Mouse (Mus musculus) forebrain, embryonic 15.5 days (tissue): ENCODE data around the gene Foxp1. TPM values are rescaled to one million over a fixed set of nuclear protein-coding genes. Genes with fewer than 3 reads are reported as not detected.

Source experiments
- ATAC-seq: fragments of 200-750 bp; cut with Nextera tagmentation; replicated peaks from 2 replicates; pipeline ENCODE4 v1.8.0; 2017; ENCODE audit warnings: mild to moderate bottlenecking, moderate TSS enrichment, moderate library complexity
- H3K27ac ChIP-seq: fragments of 300-500 bp; sonication (generic); replicated peaks from 2 replicates; pipeline ENCODE4 v1.5.1; 2015; ENCODE audit warnings: mild to moderate bottlenecking, inconsistent platforms
- H3K27me3 ChIP-seq: fragments of 300-500 bp; sonication (generic); 2 replicates; pipeline ENCODE4 v1.6.1; 2015; ENCODE audit warnings: inconsistent platforms
- H3K36me3 ChIP-seq: fragments of 300-500 bp; sonication (generic); 2 replicates; pipeline ENCODE4 v1.6.1; 2015; ENCODE audit warnings: mild to moderate bottlenecking, inconsistent platforms
- H3K4me1 ChIP-seq: fragments of 300-500 bp; sonication (generic); 2 replicates; pipeline ENCODE4 v1.6.1; 2015; ENCODE audit warnings: inconsistent platforms
- H3K4me2 ChIP-seq: fragments of 300-500 bp; sonication (generic); replicated peaks from 2 replicates; pipeline ENCODE4 v1.6.1; 2015; ENCODE audit warnings: mild to moderate bottlenecking, inconsistent platforms
- H3K4me3 ChIP-seq: fragments of 300-500 bp; sonication (generic); 2 replicates; pipeline ENCODE4 v1.5.1; 2015; ENCODE audit warnings: mild to moderate bottlenecking, inconsistent platforms
- H3K9ac ChIP-seq: fragments of 300-500 bp; sonication (generic); replicated peaks from 2 replicates; pipeline ENCODE4 v1.6.1; 2015; ENCODE audit warnings: mild to moderate bottlenecking, inconsistent platforms
- H3K9me3 ChIP-seq: fragments of 300-500 bp; sonication (generic); 2 replicates; pipeline ENCODE4 v1.6.1; 2016; ENCODE audit warnings: inconsistent platforms
- WGBS: fragments of 180-500 bp; shearing (Covaris S2); methylation state at CpG from one replicate; pipeline ENCODE4 v1.1.7; 2015; ENCODE audit warnings: mixed read lengths; 5-methylcytosine and 5-hydroxymethylcytosine counted together
- polyA plus RNA-seq: library from polyadenylated mRNA; unstranded; fragments of >200 nt; fragmentation: Nextera tagmentation; extraction: Ambion mirVana; gene quantifications from 2 replicates; pipeline ENCODE4 v1.2.1, GENCODE M21; 2015

Gene Foxp1
- polyA plus RNA-seq, 1 experiment from 2014 or later = 102 TPM

DNA sequence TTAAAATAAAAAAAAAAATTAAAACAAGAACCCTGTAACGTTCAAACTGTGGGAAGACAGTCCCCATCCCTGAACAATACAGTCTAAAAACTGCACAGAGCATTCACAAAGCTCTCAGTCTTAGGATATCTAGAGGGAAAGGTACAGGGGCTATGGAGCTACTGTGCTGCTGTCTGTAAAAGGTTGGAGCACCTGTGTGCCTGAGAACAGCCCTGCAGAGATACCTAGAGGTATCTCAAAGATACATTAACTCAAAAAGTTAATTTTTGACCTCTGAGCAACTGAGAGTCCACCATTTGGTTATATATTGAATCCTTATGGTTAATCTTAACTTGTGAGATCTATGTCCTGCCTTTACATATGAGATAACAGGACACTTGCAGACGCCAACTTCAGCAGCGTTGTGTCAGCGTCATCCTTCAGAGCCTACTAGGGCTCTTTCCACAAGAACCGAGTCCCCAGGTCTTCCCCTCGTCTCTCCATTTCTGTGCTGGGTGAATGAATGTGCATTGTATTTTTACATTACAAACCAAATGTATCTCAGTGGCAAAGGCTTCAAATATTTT lies 30.5 kb downstream of the Foxp1 start:
- 85% methylated on average over 6 of the region's 6 CpGs for WGBS
- H3K4me2 ChIP-seq = no peak overlapping the region
- H3K27me3 ChIP-seq = no peaks in the 10 kb centered on the region
- H3K36me3 ChIP-seq = no peaks in the 10 kb centered on the region
- H3K9me3 ChIP-seq = no peaks in the 10 kb centered on the region
- H3K4me1 ChIP-seq = no peaks in the 10 kb centered on the region
- no peak overlapping the region for H3K9ac ChIP-seq
- H3K27ac ChIP-seq = no peak overlapping the region
- ATAC-seq = no peak
- H3K4me3 ChIP-seq = no peak overlapping the region

- Histone ChIP-seq H3K36me3 (no peaks in the 10 kb centered on the region), H3K9ac (no peak overlapping the region), H3K4me3 (no peak overlapping the region), H3K27ac (no peak overlapping the region), H3K9me3 (no peaks in the 10 kb centered on the region), H3K4me1 (peaks cover 3% of the 10 kb centered on the region), H3K27me3 (no peaks in the 10 kb centered on the region), H3K4me2 (no peak overlapping the region)
- 91% methylated on average over 3 of the region's 3 CpGs for WGBS
- ATAC-seq = no peak
Observed at GRCm38 (mm10) chr6:99491146-99491545, 31.4 kb downstream of the Foxp1 start.

- ATAC-seq = no peak
- Histone ChIP-seq H3K4me2 (no peak overlapping the region), H3K4me3 (no peak overlapping the region), H3K27me3 (no peaks in the 10 kb centered on the region), H3K9me3 (no peaks in the 10 kb centered on the region), H3K27ac (no peak overlapping the region), H3K4me1 (peaks cover 14% of the 10 kb centered on the region), H3K36me3 (no peaks in the 10 kb centered on the region), H3K9ac (no peak overlapping the region)
- 75% methylated on average over 8 of the region's 8 CpGs for WGBS
Observed at GRCm38 (mm10) chr6:99489900-99490648, 32.4 kb downstream of the Foxp1 start.

DNA sequence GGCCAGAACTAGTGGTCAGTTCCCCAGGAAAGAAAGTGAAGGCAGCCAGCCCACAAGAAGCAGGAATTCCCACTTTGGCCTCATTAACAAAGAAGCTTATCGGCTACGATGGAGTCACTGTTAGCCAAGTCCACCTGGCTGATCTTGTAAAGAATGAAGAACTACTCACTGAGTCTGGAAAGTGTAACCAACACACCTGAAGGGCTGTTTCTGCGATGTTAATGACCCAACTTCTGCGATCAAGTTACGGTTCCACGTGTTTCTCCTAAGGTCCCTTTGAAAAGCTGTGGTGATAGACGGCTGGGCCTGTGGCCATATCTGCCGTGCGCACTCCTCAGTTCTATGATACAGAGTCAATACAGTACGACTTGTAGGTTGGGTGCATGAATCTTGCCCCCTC lies 33.1 kb downstream of the Foxp1 start:
- ATAC-seq = no peak
- no peaks in the 10 kb centered on the region for H3K9me3 ChIP-seq
- H3K9ac ChIP-seq = no peak overlapping the region
- H3K27ac ChIP-seq = no peak overlapping the region
- H3K4me3 ChIP-seq = no peak overlapping the region
- H3K27me3 ChIP-seq = no peaks in the 10 kb centered on the region
- no peak overlapping the region for H3K4me2 ChIP-seq
- no peaks in the 10 kb centered on the region for H3K36me3 ChIP-seq
- peaks cover 20% of the 10 kb centered on the region for H3K4me1 ChIP-seq
- WGBS = 83% methylated on average over 10 of the region's 10 CpGs

- peaks cover 25% of the 10 kb centered on the region for H3K4me1 ChIP-seq
- H3K9ac ChIP-seq = no peak overlapping the region
- H3K9me3 ChIP-seq = no peaks in the 10 kb centered on the region
- WGBS = 36% methylated on average over 12 of the region's 12 CpGs
- ATAC-seq = peak; percentile 74; the same call in 1 of the 2 replicates
- no peaks in the 10 kb centered on the region for H3K36me3 ChIP-seq
- 0 out of 2 replicates have a peak overlapping the region, but pooled peaks have one; percentile 53 for H3K4me2 ChIP-seq
- no peaks in the 10 kb centered on the region for H3K27me3 ChIP-seq
- peak overlapping the region; percentile 76 for H3K27ac ChIP-seq
- H3K4me3 ChIP-seq = no peak overlapping the region
Observed at GRCm38 (mm10) chr6:99485884-99486640, 36.5 kb downstream of the Foxp1 start.

- Histone ChIP-seq H3K9me3 (no peaks in the 10 kb centered on the region), H3K9ac (peak overlapping the region; percentile 37), H3K27me3 (no peaks in the 10 kb centered on the region), H3K36me3 (no peaks in the 10 kb centered on the region), H3K4me1 (peaks cover 25% of the 10 kb centered on the region), H3K4me3 (peak overlapping the region; percentile 22), H3K4me2 (peak overlapping the region; percentile 53), H3K27ac (peak overlapping the region; percentile 76)
- ATAC-seq = peak; percentile 95
- 3% methylated on average over 20 of the region's 20 CpGs for WGBS
Observed at GRCm38 (mm10) chr6:99485217-99485883, 37.2 kb downstream of the Foxp1 start.

DNA sequence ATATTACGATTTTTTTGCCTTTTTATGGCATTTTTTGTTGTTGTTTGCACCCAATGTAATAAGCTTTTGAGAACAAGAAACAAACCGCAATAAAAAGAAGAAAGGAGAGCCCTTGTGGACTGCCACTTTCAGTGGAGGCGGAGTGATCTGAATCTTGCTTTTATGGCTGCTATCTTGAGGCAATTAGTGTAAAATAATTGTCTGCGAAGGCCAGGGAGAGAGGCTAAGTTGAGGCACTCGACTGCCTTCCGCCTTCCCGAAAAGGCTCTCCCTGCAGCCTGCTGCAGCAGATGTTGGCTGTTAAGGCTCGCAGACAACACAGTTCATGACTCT lies 37.7 kb downstream of the Foxp1 start:
- no peaks in the 10 kb centered on the region for H3K27me3 ChIP-seq
- H3K36me3 ChIP-seq = no peaks in the 10 kb centered on the region
- peak overlapping the region; percentile 22 for H3K4me3 ChIP-seq
- H3K9ac ChIP-seq = peak overlapping the region; percentile 37
- ATAC-seq = no peak
- H3K9me3 ChIP-seq = no peaks in the 10 kb centered on the region
- 9% methylated on average over 8 of the region's 8 CpGs for WGBS
- H3K4me2 ChIP-seq = peak overlapping the region; percentile 53
- H3K27ac ChIP-seq = peak overlapping the region; percentile 76
- H3K4me1 ChIP-seq = peaks cover 25% of the 10 kb centered on the region

DNA sequence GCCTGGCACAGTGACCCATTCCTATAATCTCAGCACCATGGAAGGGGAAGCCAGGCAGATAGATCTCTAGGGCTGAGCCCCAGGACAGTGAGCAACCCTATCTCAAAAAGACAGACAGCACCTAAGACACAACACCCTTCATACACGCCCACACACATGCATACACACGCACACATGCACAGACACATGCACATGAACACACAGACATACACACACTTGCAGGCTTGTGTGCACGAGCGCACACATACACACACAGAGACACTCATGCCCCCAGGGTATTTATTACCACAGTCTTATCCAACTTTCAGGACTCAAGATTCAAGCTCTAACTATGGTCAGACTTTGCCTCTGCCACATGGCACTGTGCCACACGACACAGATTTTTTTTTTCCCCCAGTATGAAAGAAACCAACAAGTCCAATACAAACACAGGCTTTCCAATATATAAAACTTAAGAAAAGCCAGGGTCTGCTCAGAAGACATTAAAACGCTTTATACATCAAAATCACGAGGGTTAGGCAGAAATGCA lies 38.3 kb downstream of the Foxp1 start:
- no peak for ATAC-seq
- no peak overlapping the region for H3K4me3 ChIP-seq
- H3K4me1 ChIP-seq = peaks cover 25% of the 10 kb centered on the region
- no peak overlapping the region for H3K9ac ChIP-seq
- no peaks in the 10 kb centered on the region for H3K9me3 ChIP-seq
- no peak overlapping the region for H3K27ac ChIP-seq
- H3K4me2 ChIP-seq = no peak overlapping the region
- no peaks in the 10 kb centered on the region for H3K36me3 ChIP-seq
- WGBS = 72% methylated on average over 7 of the region's 7 CpGs
- H3K27me3 ChIP-seq = no peaks in the 10 kb centered on the region

DNA sequence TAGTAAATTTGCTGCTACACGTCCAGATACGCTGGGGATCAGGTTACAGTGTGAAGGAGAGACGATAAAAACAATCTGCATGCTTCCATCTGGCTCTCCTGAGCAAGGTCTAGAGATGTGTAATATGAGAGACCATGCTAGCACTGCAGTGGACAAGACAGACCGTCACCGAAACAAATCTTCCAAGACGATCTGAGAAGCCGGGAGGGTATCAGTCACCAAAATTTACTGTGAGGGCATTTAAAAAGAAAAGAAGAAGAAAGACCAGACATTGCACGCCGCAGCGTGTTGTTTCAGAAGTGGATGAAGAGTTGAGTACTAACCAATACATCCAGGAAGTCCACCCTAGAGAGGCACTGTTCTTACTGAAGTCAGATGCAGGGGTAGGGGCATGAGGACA lies 39.0 kb downstream of the Foxp1 start:
- 84% methylated on average over 10 of the region's 10 CpGs for whole genome bisulfite sequencing
- Histone ChIP-seq H3K36me3 (no peaks in the 10 kb centered on the region), H3K27ac (no peak overlapping the region), H3K9me3 (no peaks in the 10 kb centered on the region), H3K9ac (no peak overlapping the region), H3K4me3 (no peak overlapping the region), H3K4me1 (peaks cover 25% of the 10 kb centered on the region), H3K4me2 (no peak overlapping the region), H3K27me3 (no peaks in the 10 kb centered on the region)
- ATAC-seq = no peak

DNA sequence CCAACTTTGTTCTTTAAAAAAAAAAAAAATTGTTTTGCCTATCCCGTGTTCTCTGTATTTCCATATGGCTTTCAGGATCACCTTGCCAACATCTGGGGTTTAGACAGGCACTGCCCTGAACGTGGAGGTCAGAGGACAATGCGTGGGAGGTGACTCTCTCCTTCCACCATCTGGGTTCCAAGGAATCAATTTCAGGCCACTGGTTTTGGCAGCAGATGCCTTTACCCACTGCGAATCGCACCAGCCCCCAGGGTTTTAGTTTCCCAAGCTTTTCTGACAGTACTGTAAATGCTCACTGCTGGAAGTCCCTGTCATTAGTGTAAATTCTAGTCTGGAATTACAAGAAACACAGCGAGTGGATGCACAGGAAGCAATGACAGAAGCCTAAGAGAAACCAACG lies 41.0 kb downstream of the Foxp1 start:
- no peak overlapping the region for H3K9ac ChIP-seq
- no peaks in the 10 kb centered on the region for H3K27me3 ChIP-seq
- H3K4me3 ChIP-seq = no peak overlapping the region
- 78% methylated on average over 7 of the region's 7 CpGs for WGBS
- no peak for ATAC-seq
- no peak overlapping the region for H3K27ac ChIP-seq
- H3K36me3 ChIP-seq = no peaks in the 10 kb centered on the region
- no peak overlapping the region for H3K4me2 ChIP-seq
- peaks cover 25% of the 10 kb centered on the region for H3K4me1 ChIP-seq
- H3K9me3 ChIP-seq = no peaks in the 10 kb centered on the region

DNA sequence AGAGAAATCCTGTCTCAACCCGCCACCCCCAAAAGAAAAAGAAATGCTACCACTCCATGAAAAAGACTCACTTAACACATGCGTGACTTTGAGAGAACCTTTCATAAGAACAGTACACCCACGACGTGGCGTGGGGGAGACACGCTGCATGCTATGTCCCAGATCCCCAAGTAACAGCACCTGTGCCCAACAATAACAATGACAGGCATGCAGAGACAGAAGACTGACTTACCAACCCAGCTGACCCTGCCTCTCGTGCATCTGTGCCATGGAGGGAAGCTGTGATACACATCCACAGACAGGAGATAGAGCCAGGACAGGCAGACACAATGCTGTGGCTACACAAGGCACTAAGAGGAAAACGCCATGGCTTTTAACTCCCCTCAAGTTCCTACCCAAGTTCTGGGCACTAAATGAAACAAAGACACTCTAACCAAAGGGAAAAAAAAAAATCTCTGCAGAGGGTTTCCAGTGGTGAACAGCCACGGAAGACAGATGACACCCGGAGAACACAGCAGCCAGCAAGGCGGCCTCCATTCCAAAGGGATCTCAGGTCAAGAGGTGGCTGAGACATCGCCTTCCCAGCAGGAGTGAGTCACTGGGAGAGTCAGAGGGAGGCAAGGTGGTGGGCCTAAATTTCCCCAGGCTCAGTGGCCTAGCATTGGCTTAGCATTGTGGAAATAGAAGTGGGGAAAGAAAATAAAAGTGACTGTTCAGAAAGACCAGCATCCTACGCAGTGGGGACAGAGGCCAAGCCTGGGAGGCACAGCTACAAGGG lies 43.5 kb downstream of the Foxp1 start:
- Histone ChIP-seq H3K27ac (no peak overlapping the region), H3K9ac (no peak overlapping the region), H3K27me3 (no peaks in the 10 kb centered on the region), H3K36me3 (no peaks in the 10 kb centered on the region), H3K9me3 (no peaks in the 10 kb centered on the region), H3K4me2 (no peak overlapping the region), H3K4me1 (peaks cover 1% of the 10 kb centered on the region), H3K4me3 (no peak overlapping the region)
- ATAC-seq = no peak
- 90% methylated on average over 13 of the region's 13 CpGs for WGBS
